Mouse (Mus musculus) hindbrain, embryonic 12.5 days (tissue): ENCODE measurements around the gene Siglece. TPM values are rescaled to one million over a fixed set of nuclear protein-coding genes. Genes with fewer than 3 reads are reported as not detected.

Experiments
- ATAC-seq: fragments of 200-750 bp; cut with Nextera tagmentation; 2 replicates; pipeline ENCODE4 v1.8.0; 2017; ENCODE audit warnings: moderate TSS enrichment; ENCODE audit not compliant: low FRiP score
- H3K27ac ChIP-seq: fragments of 300-500 bp; sonication (generic); 2 replicates; pipeline ENCODE4 v1.5.1; 2016; ENCODE audit warnings: mild to moderate bottlenecking
- H3K27me3 ChIP-seq: fragments of 300-500 bp; sonication (generic); 2 replicates; pipeline ENCODE4 v1.6.1; 2016; ENCODE audit warnings: mild to moderate bottlenecking
- H3K36me3 ChIP-seq: fragments of 300-500 bp; sonication (generic); 2 replicates; pipeline ENCODE4 v1.6.1; 2016; ENCODE audit warnings: mild to moderate bottlenecking
- H3K4me1 ChIP-seq: fragments of 300-500 bp; sonication (generic); 2 replicates; pipeline ENCODE4 v1.6.1; 2016
- H3K4me2 ChIP-seq: fragments of 300-500 bp; sonication (generic); replicated peaks from 2 replicates; pipeline ENCODE4 v1.6.1; 2016; ENCODE audit warnings: mild to moderate bottlenecking
- H3K4me3 ChIP-seq: fragments of 300-500 bp; sonication (generic); 2 replicates; pipeline ENCODE4 v1.5.1; 2016; ENCODE audit warnings: mild to moderate bottlenecking
- H3K9ac ChIP-seq: fragments of 300-500 bp; sonication (generic); 2 replicates; pipeline ENCODE4 v1.6.1; 2016; ENCODE audit warnings: mild to moderate bottlenecking, moderate library complexity
- H3K9me3 ChIP-seq: fragments of 300-500 bp; sonication (generic); replicated peaks from 2 replicates; pipeline ENCODE4 v1.6.1; 2016; ENCODE audit warnings: mild to moderate bottlenecking
- WGBS: fragments of 180-500 bp; shearing (Covaris S2); methylation state at CpG from one replicate; pipeline ENCODE4 v1.1.7; 2016; 5-methylcytosine and 5-hydroxymethylcytosine counted together
- polyA plus RNA-seq: library from polyadenylated mRNA; unstranded; fragments of >200 nt; fragmentation: Nextera tagmentation; extraction: Ambion mirVana; gene quantifications from 2 replicates; pipeline ENCODE4 v1.2.1, GENCODE M21; 2016

Gene Siglece
- polyA plus RNA-seq, 1 experiment from 2014 or later = 0.18 TPM

GRCm38 (mm10) chr7:43662804-43663203 is 2.8 kb upstream of the Siglece start:
- no peak for ATAC-seq
- 90% methylated on average over 1 of the region's 1 CpGs for WGBS
- Histone ChIP-seq H3K9me3 (no peaks in the 10 kb centered on the region), H3K4me3 (no peak overlapping the region), H3K4me1 (no peaks in the 10 kb centered on the region), H3K36me3 (no peaks in the 10 kb centered on the region), H3K9ac (no peak overlapping the region), H3K27ac (no peak overlapping the region), H3K4me2 (no peak overlapping the region), H3K27me3 (no peaks in the 10 kb centered on the region)

GRCm38 (mm10) chr7:43656232-43656631 is 3.7 kb downstream of the Siglece start:
- no peaks in the 10 kb centered on the region for H3K27me3 ChIP-seq
- H3K27ac ChIP-seq = no peak overlapping the region
- 69% methylated on average over 6 of the region's 6 CpGs for WGBS
- no peak overlapping the region for H3K9ac ChIP-seq
- no peaks in the 10 kb centered on the region; the same call in 1 of the 2 replicates for H3K9me3 ChIP-seq
- H3K4me2 ChIP-seq = no peak overlapping the region
- no peaks in the 10 kb centered on the region for H3K4me1 ChIP-seq
- H3K36me3 ChIP-seq = no peaks in the 10 kb centered on the region
- ATAC-seq = no peak
- no peak overlapping the region for H3K4me3 ChIP-seq

- H3K27ac ChIP-seq = no peak overlapping the region
- no peaks in the 10 kb centered on the region; the same call in 1 of the 2 replicates for H3K9me3 ChIP-seq
- no peaks in the 10 kb centered on the region for H3K27me3 ChIP-seq
- no peaks in the 10 kb centered on the region for H3K36me3 ChIP-seq
- H3K9ac ChIP-seq = no peak overlapping the region
- no peak overlapping the region for H3K4me2 ChIP-seq
- WGBS = 80% methylated on average over 3 of the region's 3 CpGs
- no peaks in the 10 kb centered on the region for H3K4me1 ChIP-seq
- no peak for ATAC-seq
- no peak overlapping the region for H3K4me3 ChIP-seq
These were observed 5.4 kb downstream of the Siglece start for GRCm38 (mm10) chr7:43654519-43654918.

GRCm38 (mm10) chr7:43652683-43653082 is 7.3 kb downstream of the Siglece start:
- WGBS = 91% methylated on average over 6 of the region's 6 CpGs

GRCm38 (mm10) chr7:43643046-43643652 is 16.8 kb downstream of the Siglece start:
- Histone ChIP-seq H3K9me3 (no peaks in the 10 kb centered on the region), H3K4me1 (no peaks in the 10 kb centered on the region), H3K4me2 (no peak overlapping the region), H3K4me3 (no peak overlapping the region), H3K36me3 (no peaks in the 10 kb centered on the region), H3K9ac (no peak overlapping the region), H3K27me3 (no peaks in the 10 kb centered on the region), H3K27ac (no peak overlapping the region)
- no peak for ATAC-seq
- WGBS = 85% methylated on average over 17 of the region's 17 CpGs

More at GRCm38 (mm10) chr7:43652683-43653082, 7.3 kb downstream of the Siglece start:
- H3K4me3 ChIP-seq = no peak overlapping the region
- H3K4me2 ChIP-seq = no peak overlapping the region
- no peak for ATAC-seq
- no peaks in the 10 kb centered on the region for H3K4me1 ChIP-seq
- H3K9me3 ChIP-seq = no peaks in the 10 kb centered on the region; the same call in 1 of the 2 replicates
- no peaks in the 10 kb centered on the region for H3K27me3 ChIP-seq
- no peak overlapping the region for H3K27ac ChIP-seq
- no peaks in the 10 kb centered on the region for H3K36me3 ChIP-seq
- no peak overlapping the region for H3K9ac ChIP-seq

- no peak overlapping the region for H3K4me3 ChIP-seq
- no peaks in the 10 kb centered on the region for H3K4me1 ChIP-seq
- H3K27ac ChIP-seq = no peak overlapping the region
- no peak overlapping the region for H3K4me2 ChIP-seq
- no peak for ATAC-seq
- no peaks in the 10 kb centered on the region for H3K9me3 ChIP-seq
- H3K36me3 ChIP-seq = no peaks in the 10 kb centered on the region
- 86% methylated on average over 5 of the region's 5 CpGs for WGBS
- no peaks in the 10 kb centered on the region for H3K27me3 ChIP-seq
- H3K9ac ChIP-seq = no peak overlapping the region
These were observed 17.4 kb downstream of the Siglece start for GRCm38 (mm10) chr7:43642587-43642986.

GRCm38 (mm10) chr7:43637118-43637517 is 22.8 kb downstream of the Siglece start:
- no peak overlapping the region for H3K9ac ChIP-seq
- no peaks in the 10 kb centered on the region for H3K27me3 ChIP-seq
- H3K27ac ChIP-seq = no peak overlapping the region
- 71% methylated on average over 1 of the region's 1 CpGs for WGBS
- no peak for ATAC-seq
- no peaks in the 10 kb centered on the region for H3K4me1 ChIP-seq
- no peaks in the 10 kb centered on the region for H3K9me3 ChIP-seq
- H3K4me2 ChIP-seq = no peak overlapping the region
- no peaks in the 10 kb centered on the region for H3K36me3 ChIP-seq
- no peak overlapping the region for H3K4me3 ChIP-seq

GRCm38 (mm10) chr7:43636194-43636593 is 23.8 kb downstream of the Siglece start:
- 58% methylated on average over 2 of the region's 2 CpGs for WGBS
- Histone ChIP-seq H3K4me3 (no peak overlapping the region), H3K4me1 (no peaks in the 10 kb centered on the region), H3K27ac (no peak overlapping the region), H3K9me3 (no peaks in the 10 kb centered on the region), H3K36me3 (no peaks in the 10 kb centered on the region), H3K4me2 (no peak overlapping the region), H3K9ac (no peak overlapping the region), H3K27me3 (no peaks in the 10 kb centered on the region)
- no peak for ATAC-seq

GRCm38 (mm10) chr7:43634500-43634899 is 25.5 kb downstream of the Siglece start, which contains the start of gene Ceacam18:
Gene Ceacam18 (plus strand): TSS chr7:43634707.
- Histone ChIP-seq H3K27me3 (no peaks in the 10 kb centered on the region), H3K4me2 (no peak within 1 kb of the TSS), H3K9ac (no peak within 1 kb of the TSS), H3K4me3 (no peak within 1 kb of the TSS), H3K4me1 (no peaks in the 10 kb centered on the region), H3K27ac (no peak within 1 kb of the TSS), H3K36me3 (no peaks in the 10 kb centered on the region), H3K9me3 (no peaks in the 10 kb centered on the region)
- 73% methylated on average over 6 of the region's 6 CpGs for WGBS
- no peak for ATAC-seq

GRCm38 (mm10) chr7:43633940-43634339 is 26.0 kb downstream of the Siglece start:
- ATAC-seq = no peak
- Histone ChIP-seq H3K4me2 (no peak overlapping the region), H3K27ac (no peak overlapping the region), H3K4me1 (no peaks in the 10 kb centered on the region), H3K4me3 (no peak overlapping the region), H3K9me3 (no peaks in the 10 kb centered on the region), H3K27me3 (no peaks in the 10 kb centered on the region), H3K9ac (no peak overlapping the region), H3K36me3 (no peaks in the 10 kb centered on the region)
- 76% methylated on average over 4 of the region's 4 CpGs for WGBS

GRCm38 (mm10) chr7:43625794-43626422 is 34.1 kb downstream of the Siglece start:
- Histone ChIP-seq H3K4me1 (peaks cover 8% of the 10 kb centered on the region), H3K9ac (no peak overlapping the region), H3K4me2 (no peak overlapping the region), H3K4me3 (no peak overlapping the region), H3K27ac (no peak overlapping the region), H3K9me3 (no peaks in the 10 kb centered on the region), H3K36me3 (no peaks in the 10 kb centered on the region), H3K27me3 (no peaks in the 10 kb centered on the region)
- no peak for ATAC-seq
- 90% methylated on average over 8 of the region's 8 CpGs for WGBS

GRCm38 (mm10) chr7:43625065-43625464 is 34.9 kb downstream of the Siglece start:
- Histone ChIP-seq H3K36me3 (no peaks in the 10 kb centered on the region), H3K9me3 (no peaks in the 10 kb centered on the region), H3K4me2 (no peak overlapping the region), H3K27ac (no peak overlapping the region), H3K4me1 (peaks cover 8% of the 10 kb centered on the region), H3K9ac (no peak overlapping the region), H3K4me3 (no peak overlapping the region), H3K27me3 (no peaks in the 10 kb centered on the region)
- 69% methylated on average over 3 of the region's 3 CpGs for WGBS
- no peak for ATAC-seq

- peak; percentile 46; the same call in 1 of the 2 replicates for ATAC-seq
- peaks cover 8% of the 10 kb centered on the region for H3K4me1 ChIP-seq
- H3K27me3 ChIP-seq = no peaks in the 10 kb centered on the region
- H3K9me3 ChIP-seq = no peaks in the 10 kb centered on the region
- H3K27ac ChIP-seq = no peak overlapping the region
- WGBS = 17% methylated on average over 10 of the region's 10 CpGs
- no peaks in the 10 kb centered on the region for H3K36me3 ChIP-seq
- H3K9ac ChIP-seq = no peak overlapping the region
- H3K4me3 ChIP-seq = no peak overlapping the region
- H3K4me2 ChIP-seq = peak overlapping the region; percentile 27; the same call in 1 of the 2 replicates
These were observed 36.1 kb downstream of the Siglece start for GRCm38 (mm10) chr7:43623819-43624218.
